ENCODE assay signal across 21 mouse cellular contexts in genomic region chr12:32000464-32000863, GRCm38 (mm10).
"Had no signal": no experiment of that assay in that cellular context is flagged by ENCODE, and none has a peak within 500 bp of the region (broad histone marks: within the 10 kb centered on the region; RNA-seq: fewer than 3 reads in every experiment).

No protein-coding gene starts in this region.

- H3K9ac ChIP-seq: limb, embryonic 13.5 days; lung, embryonic 14.5 days; midbrain, embryonic 12.5 days; neural tube, embryonic 13.5 days; stomach, embryonic 15.5 days had no signal

- H3K27ac ChIP-seq: kidney, postnatal 0 days; layer of hippocampus, adult 2 months; limb, embryonic 10.5 days; limb, embryonic 13.5 days; macrophage; midbrain, embryonic 12.5 days; neural tube, embryonic 13.5 days; stomach, embryonic 15.5 days had no signal

- ATAC-seq: intestine, postnatal 0 days; lung, postnatal 0 days; midbrain, embryonic 16.5 days had no signal

- DNase-seq: kidney, adult 2 months; kidney, postnatal 25 days; layer of hippocampus, adult 9-11 months; lung, embryonic 14.5 days; retina, postnatal 1 day; right cerebral cortex, postnatal 25 days; spleen, adult 18-20 months; thymus, postnatal 14 days; thymus, postnatal 4 days had no signal

- H3K4me1 ChIP-seq: limb, embryonic 10.5 days; limb, embryonic 13.5 days; midbrain, embryonic 12.5 days; stomach, embryonic 15.5 days had no signal

- H3K27me3 ChIP-seq: limb, embryonic 13.5 days; midbrain, embryonic 12.5 days; neural tube, embryonic 13.5 days; stomach, embryonic 15.5 days had no signal

- H3K36me3 ChIP-seq: limb, embryonic 10.5 days; limb, embryonic 13.5 days; neural tube, embryonic 13.5 days; stomach, embryonic 15.5 days had no signal

- H3K9me3 ChIP-seq: limb, embryonic 10.5 days; limb, embryonic 13.5 days; stomach, embryonic 15.5 days had no signal

- H3K4me3 ChIP-seq: layer of hippocampus, adult 2 months; limb, embryonic 10.5 days; limb, embryonic 13.5 days; midbrain, embryonic 12.5 days; myocyte; neural tube, embryonic 13.5 days; stomach, embryonic 15.5 days had no signal

- H3K4me2 ChIP-seq: limb, embryonic 13.5 days; lung, embryonic 14.5 days; midbrain, embryonic 12.5 days; neural tube, embryonic 13.5 days; stomach, embryonic 15.5 days had no signal
